Mouse (Mus musculus) lung, adult 2 months (tissue): ENCODE measurements at regions not wholly inside any gene's neighbourhood (a gene's known extent, or its start where the extent isn't known, plus 50 kb on each side); places are given as distances from the start of the nearest gene placed in this dataset.

Source experiments
- CTCF ChIP-seq: fragments of 200-500 bp; IDR thresholded peaks from 2 replicates; pipeline ENCODE4 v1.5.1; 2011; ENCODE audit warnings: mild to moderate bottlenecking, low read length, control low read depth; ENCODE audit not compliant: insufficient read depth
- POLR2A ChIP-seq: fragments of 200-500 bp; IDR thresholded peaks from 2 replicates; pipeline ENCODE4 v1.6.1; 2011; ENCODE audit warnings: low read depth, mild to moderate bottlenecking, control low read depth, low read length, borderline replicate concordance; ENCODE audit errors: extremely low read depth

GRCm38 (mm10) chr4:71177661-71178060 lies 580.1 kb downstream of the Gm11232 start:
- TF ChIP-seq POLR2A, result no peak
- no peak for TF ChIP-seq CTCF
